Mouse (Mus musculus): Measurements from ENCODE around the gene Asic4.

Asic4 gene

DNA sequence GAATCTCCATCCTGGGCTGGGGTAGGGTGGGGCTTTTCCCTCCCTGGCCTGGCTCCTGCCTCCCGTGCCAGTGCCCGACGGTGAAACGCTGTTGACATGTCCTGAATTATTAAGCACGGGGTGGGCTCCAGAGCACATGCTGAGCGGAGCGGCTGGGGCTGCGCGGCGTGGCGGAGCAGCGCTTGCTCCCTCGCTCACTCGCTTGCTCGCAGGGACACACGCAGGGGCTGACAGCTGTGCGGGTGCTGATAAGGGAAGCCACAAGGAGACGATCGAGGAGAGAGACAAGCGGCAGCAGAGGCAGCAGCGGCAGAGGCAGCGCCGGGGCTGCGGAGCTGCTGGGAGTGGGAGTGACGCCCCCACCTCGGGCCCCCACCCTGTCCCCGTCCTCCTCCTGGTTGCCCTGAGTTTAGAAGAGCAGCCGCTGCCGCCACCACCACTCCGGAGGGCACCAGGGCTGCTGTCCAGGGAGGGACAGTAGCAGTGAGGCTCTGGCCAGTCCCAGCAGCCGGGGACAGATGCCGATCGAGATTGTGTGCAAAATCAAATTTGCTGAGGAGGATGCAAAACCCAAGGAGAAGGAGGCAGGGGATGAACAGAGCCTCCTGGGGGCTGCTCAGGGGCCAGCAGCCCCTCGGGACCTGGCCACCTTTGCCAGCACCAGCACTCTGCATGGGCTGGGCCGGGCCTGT is at the start of gene Asic4:
TSS of gene Asic4 (plus strand) at position 123 of the 692 bp plus-strand sequence.
- DNase-seq (ENCODE audit: low read depth, low spot score), result no peak

DNA sequence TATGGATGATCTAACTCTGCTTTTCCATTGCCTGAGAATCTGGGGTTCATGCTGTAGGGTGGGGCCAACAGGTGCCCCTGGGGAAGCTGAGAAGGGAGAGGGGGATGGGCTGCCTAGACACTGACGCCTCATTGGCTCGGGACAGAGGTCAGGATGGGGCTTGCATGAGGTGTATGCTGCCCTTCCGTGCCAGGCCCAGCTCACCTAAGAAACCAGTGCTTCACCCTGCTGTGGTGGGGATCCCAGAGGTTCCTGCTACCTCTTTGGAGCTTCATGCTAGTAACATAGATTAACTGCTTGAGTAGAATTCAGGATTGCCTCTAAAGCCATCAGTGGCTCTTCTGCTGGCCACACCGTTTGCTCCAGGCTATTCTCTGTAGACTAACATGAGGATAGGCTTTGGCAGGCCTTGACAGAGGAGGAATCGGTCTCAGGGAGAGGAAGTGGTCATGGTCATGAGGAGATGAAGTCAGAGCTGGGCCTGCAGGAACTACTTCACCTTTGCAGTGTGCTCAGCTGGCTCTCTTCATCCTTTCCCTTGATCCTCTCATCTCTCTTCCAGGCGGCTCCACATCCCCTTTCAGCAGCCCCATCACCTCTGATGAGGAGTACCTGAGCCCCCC is 49.6 kb upstream of the Asic4 start:
- DNase-seq (ENCODE audit: low read depth, low spot score), result peak; percentile 75

- no peak for DNase-seq (ENCODE audit: low read depth, low spot score)
Observed at GRCm38 (mm10) chr1:75405547-75405946, 44.7 kb upstream of the Asic4 start.

DNA sequence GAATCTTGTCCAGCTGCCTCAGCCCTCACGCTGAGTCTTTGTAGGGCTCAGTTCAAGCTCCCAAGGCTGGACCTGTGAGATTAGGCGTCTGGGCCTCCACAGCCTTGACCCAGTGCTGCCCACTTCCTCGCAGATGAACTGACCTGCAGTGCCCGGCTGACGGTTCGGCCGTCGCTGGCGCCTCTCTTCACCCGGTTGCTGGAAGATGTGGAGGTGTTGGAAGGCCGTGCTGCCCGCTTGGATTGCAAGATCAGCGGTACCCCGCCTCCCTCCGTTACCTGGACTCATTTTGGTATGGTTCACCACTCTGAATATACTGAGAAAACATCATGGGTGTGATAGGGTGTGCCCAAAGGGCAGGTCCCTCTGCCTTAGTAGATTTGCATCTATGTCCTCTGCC is 44.1 kb upstream of the Asic4 start:
- DNase-seq (ENCODE audit: low read depth, low spot score), result no peak

DNA sequence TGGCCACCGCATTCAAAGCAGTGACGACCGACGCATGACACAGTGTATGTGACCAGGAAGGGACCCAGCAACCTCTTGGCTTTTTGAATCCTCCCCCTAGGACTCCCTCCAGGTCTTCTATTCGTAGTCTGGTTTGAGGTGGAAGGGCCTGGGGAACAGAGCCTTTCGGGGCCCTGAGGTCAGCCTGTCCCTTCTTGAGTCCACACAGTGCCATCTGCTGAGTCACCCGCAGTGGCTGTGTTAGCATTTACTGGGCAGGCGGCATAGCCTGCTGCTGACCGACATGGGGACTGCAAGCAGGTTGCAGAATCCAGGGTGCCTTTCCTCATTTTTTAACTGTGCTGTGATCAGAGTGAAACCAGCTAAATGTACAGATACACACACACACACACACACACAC is 43.2 kb upstream of the Asic4 start:
- DNase-seq (ENCODE audit: low read depth, low spot score), result no peak

GRCm38 (mm10) chr1:75408210-75408609 is 42.0 kb upstream of the Asic4 start:
- no peak for DNase-seq (ENCODE audit: low read depth, low spot score)

- no peak for DNase-seq (ENCODE audit: low read depth, low spot score)
Observed at GRCm38 (mm10) chr1:75409950-75410349, 40.3 kb upstream of the Asic4 start.

DNA sequence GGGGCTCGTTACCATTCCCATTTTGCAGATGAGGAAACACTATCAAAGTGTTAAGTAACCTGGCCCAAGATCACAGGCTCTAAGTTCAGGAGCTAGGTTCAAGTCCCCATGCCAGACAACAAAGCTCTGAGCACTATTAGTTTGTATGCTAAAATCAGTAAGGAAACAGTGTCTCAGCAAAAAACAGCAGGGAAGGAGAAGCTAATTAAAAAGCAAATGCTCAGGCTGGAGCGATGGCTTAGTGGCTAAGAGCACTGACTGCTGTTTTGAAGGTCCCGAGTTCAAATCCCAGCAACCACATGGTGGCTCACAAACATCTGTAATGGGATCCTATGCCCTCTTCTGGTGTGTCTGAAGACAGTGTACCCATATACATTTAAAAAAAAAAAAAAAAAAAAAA is 38.0 kb upstream of the Asic4 start:
- no peak for DNase-seq (ENCODE audit: low read depth, low spot score)

DNA sequence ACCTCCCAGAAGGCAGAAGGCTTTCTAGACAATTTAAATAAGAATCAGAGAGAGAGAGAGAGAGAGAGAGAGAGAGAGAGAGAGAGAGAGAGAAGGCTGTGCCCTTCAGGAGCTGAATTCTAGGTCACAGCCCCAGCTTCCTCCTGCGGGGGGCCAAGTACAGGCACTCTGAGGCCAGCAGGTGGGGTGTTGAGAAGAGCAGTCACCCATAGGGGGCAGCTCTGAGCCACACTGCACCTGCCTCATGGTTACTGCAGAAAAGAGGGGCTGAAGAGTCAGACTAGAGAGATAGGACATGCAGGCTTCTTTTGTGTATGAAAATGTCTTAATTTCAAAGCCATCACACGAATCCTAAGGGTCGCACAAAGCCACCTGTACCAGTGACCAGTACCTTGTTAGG is 36.5 kb upstream of the Asic4 start:
- DNase-seq (ENCODE audit: low read depth, low spot score), result peak; percentile 29

DNA sequence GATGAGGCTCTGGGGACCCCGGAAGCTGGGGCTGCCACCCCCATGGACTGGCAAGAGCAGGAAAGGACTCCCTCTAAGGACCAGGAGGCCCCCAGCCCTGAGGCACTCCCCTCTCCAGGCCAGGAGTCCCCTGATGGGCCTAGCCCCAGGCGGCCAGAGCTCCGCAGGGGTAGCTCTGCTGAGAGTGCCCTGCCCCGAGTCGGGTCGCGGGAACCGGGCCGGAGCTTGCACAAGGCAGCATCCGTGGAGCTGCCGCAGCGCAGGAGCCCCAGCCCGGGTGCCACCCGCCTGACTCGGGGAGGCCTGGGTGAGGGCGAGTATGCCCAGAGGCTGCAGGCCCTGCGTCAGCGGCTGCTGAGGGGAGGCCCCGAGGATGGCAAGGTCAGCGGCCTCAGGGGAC is 28.4 kb upstream of the Asic4 start:
- no peak for DNase-seq (ENCODE audit: low read depth, low spot score)

DNA sequence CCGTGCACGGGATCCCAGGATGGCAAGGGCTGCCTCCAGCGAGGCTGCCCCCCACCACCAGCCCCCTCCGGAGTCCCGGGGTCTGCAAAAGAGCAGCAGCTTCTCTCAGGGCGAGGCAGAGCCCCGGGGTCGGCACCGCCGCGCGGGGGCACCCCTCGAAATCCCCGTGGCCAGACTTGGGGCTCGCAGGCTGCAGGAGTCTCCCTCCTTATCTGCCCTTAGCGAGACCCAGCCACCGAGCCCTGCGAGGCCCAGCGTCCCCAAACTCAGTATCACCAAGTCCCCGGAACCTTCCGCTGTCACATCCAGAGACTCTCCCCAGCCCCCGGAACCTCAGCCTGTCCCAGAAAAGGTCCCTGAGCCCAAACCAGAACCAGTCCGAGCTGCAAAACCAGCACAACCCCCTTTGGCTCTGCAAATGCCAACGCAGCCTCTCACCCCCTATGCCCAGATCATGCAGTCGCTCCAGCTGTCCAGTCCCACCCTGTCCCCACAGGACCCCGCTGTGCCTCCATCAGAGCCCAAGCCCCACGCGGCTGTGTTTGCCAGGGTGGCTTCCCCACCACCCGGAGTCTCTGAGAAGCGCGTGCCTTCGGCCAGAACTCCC is 27.9 kb upstream of the Asic4 start:
- DNase-seq (ENCODE audit: low read depth, low spot score), result no peak

DNA sequence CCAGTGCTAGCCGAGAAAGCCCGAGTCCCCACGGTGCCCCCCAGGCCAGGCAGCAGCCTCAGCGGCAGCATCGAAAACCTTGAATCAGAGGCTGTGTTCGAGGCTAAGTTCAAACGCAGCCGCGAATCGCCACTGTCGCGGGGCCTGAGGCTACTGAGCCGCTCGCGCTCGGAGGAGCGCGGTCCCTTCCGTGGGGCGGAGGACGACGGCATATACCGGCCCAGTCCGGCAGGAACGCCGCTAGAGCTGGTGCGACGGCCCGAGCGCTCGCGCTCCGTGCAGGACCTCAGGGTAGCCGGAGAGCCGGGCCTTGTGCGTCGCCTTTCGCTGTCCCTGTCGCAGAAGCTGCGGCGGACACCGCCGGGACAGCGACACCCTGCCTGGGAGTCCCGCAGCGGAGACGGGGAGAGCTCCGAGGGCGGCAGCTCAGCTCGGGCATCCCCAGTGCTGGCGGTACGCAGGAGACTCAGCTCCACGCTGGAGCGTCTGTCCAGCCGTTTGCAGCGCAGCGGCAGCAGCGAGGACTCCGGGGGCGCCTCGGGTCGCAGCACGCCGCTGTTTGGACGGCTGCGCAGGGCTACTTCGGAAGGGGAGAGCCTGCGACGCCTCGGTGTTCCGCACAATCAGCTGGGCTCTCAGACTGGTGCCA is 27.3 kb upstream of the Asic4 start:
- no peak for DNase-seq (ENCODE audit: low read depth, low spot score)

- DNase-seq (ENCODE audit: low read depth, low spot score), result no peak
Observed at GRCm38 (mm10) chr1:75423780-75424390, 26.4 kb upstream of the Asic4 start.

DNA sequence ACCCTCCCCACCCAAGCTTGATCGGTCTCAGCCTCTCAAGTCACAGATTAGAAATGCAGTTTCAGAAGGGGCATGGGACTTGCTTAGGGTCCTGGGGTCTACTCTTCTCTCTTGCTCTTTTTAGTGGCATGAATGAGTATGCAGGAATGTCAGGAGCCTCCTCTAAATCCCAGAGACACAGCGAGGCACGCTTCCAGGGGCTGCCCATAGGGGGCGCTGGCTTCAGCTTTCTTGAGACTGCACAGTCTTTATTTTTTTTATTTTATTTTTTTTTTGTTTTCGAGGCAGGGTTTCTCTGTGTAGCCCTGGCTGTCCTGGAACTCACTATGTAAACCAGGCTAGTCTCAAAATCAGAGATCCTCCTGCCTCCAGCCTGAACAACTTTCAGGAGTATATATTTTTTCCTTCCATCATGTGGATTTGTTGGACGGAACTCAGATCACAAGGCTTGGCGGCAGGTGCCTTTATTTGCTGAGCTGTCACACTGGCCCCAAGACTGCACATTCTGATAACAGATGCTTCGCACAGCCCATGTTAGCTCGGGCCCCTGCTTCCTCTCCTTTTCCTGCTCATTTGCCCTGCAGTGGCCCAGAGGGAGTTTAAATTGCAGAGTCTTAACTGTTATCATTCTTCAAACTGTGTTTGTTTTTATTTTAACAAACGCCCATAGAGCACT is 24.3 kb upstream of the Asic4 start:
- peak; percentile 85 for DNase-seq (ENCODE audit: low read depth, low spot score)

GRCm38 (mm10) chr1:75435475-75436328 is 14.5 kb upstream of the Asic4 start, which contains the start of gene Gmppa:
TSS of gene Gmppa (plus strand) at chr1:75435930.
- DNase-seq (ENCODE audit: low read depth, low spot score), result peak; percentile 95

GRCm38 (mm10) chr1:75438782-75439181 is 11.5 kb upstream of the Asic4 start:
- DNase-seq (ENCODE audit: low read depth, low spot score), result no peak

DNA sequence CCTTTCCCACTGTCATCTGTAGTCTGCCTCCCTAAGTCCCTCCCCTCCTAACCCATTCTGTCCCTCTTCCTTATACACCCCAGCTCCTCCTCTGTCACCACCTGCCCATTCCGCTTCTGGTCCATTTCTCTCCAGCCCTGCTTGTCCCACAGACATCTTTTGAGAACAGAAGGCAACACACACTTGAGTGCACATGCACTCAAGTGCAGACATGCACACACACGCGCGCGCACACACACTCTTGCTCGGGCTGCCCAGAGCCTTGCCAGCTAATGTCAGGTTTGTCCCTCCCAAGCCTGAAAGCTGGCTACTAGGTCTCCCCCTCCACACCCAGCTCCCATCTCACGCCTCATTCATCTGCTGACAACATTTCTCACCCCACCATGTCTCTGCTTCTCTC is 9.6 kb upstream of the Asic4 start:
- DNase-seq (ENCODE audit: low read depth, low spot score), result no peak

GRCm38 (mm10) chr1:75441471-75441996 is 8.7 kb upstream of the Asic4 start:
- no peak for DNase-seq (ENCODE audit: low read depth, low spot score)

- no peak for DNase-seq (ENCODE audit: low read depth, low spot score)
Observed at GRCm38 (mm10) chr1:75442171-75442570, 8.1 kb upstream of the Asic4 start.

GRCm38 (mm10) chr1:75442811-75443210 is 7.4 kb upstream of the Asic4 start:
- DNase-seq (ENCODE audit: low read depth, low spot score), result no peak

All from 3T3-L1 (cell line).